Comparison of ENCODE assay signal across 9 mouse cellular contexts in the genomic region with DNA sequence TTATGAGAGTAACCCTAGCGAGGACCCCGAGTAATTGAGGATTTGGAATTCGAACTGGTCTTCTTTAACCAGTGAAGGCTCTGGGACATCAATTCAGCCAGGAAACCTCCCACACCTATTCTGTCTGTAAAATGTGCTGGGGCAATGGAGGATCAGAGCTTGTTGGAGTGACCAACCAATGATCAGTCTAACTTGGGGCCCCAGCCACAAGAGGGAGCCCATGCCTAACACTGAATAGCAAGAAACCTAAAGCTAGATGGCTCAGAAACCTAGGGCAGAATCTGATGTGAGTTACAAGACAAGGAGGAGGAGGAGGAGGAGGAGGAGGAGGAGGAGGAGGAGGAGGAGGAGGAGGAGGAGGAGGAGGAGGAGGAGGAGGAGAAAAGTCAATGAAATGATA.
DNase-seq lines count a peak whose midpoint lies in the region; ATAC-seq lines count a peak whose summit lies in the region.
"Had no signal": no experiment of that assay in that cellular context is flagged by ENCODE, and none has a peak within 500 bp of the region (broad histone marks: within the 10 kb centered on the region; RNA-seq: fewer than 3 reads in every experiment).

No protein-coding gene starts in this region.

- DNase-seq in hindbrain, embryonic 11.5 days (ENCODE audit: low spot score): peak; percentile 51
- DNase-seq in ZHBTc4 (ENCODE audit: low read depth, low spot score): peak; percentile 68
- DNase-seq in kidney, adult 18-20 months: peak; percentile 63
- peak; percentile 15 to 37 for DNase-seq in left cerebral cortex, postnatal 14 days (ENCODE audit: low spot score in 2 of 2)
- DNase-seq in right cerebral cortex, postnatal 25 days: peak; percentile 21

- no peak overlapping the region for H3K4me2 ChIP-seq in hindbrain, embryonic 11.5 days (replicated peaks; ENCODE audit: low read depth, low read length)
- H3K4me2 ChIP-seq in hindbrain, embryonic 12.5 days (replicated peaks): no peak overlapping the region
- H3K4me2 ChIP-seq: liver, embryonic 15.5 days had no signal

- WGBS in hindbrain, embryonic 11.5 days: 47% methylated on average over 3 of the region's 3 CpGs
- 47% methylated on average over 3 of the region's 3 CpGs for WGBS in hindbrain, embryonic 12.5 days

- intact Hi-C loops in left cerebral cortex, postnatal 14 days (cut with DNase I): no loop called here

- no peaks in the 10 kb centered on the region for H3K27me3 ChIP-seq in hindbrain, embryonic 11.5 days (ENCODE audit: control insufficient read depth, insufficient read depth, low read length)
- no peaks in the 10 kb centered on the region for H3K27me3 ChIP-seq in hindbrain, embryonic 12.5 days
- H3K27me3 ChIP-seq: liver, embryonic 15.5 days had no signal

- no peaks in the 10 kb centered on the region for H3K4me1 ChIP-seq in hindbrain, embryonic 11.5 days (replicated peaks; ENCODE audit: control insufficient read depth, insufficient read depth, low read length)
- H3K4me1 ChIP-seq in hindbrain, embryonic 12.5 days: no peaks in the 10 kb centered on the region
- H3K4me1 ChIP-seq: liver, embryonic 15.5 days had no signal

- no peak overlapping the region for H3K4me3 ChIP-seq in hindbrain, embryonic 11.5 days (ENCODE audit: low read depth, low read length)
- H3K4me3 ChIP-seq in hindbrain, embryonic 12.5 days: no peak overlapping the region
- H3K4me3 ChIP-seq: liver, embryonic 15.5 days had no signal

- ATAC-seq in hindbrain, embryonic 11.5 days (ENCODE audit: low FRiP score): peak; percentile 63; the same call in 1 of the 2 replicates
- ATAC-seq in hindbrain, embryonic 12.5 days (ENCODE audit: low FRiP score): no peak
- peak; percentile 95 for ATAC-seq in common myeloid progenitor, adult 5-6 weeks (replicated peaks; ENCODE audit: low read depth, poor library complexity, severe bottlenecking)
- ATAC-seq in CD4-positive, CD25-positive, alpha-beta regulatory T cell, adult 4 months: no peak

- no peak overlapping the region for H3K9ac ChIP-seq in hindbrain, embryonic 11.5 days (ENCODE audit: low read depth, low read length)
- no peak overlapping the region for H3K9ac ChIP-seq in hindbrain, embryonic 12.5 days
- H3K9ac ChIP-seq: liver, embryonic 15.5 days had no signal

- no peaks in the 10 kb centered on the region for H3K36me3 ChIP-seq in hindbrain, embryonic 11.5 days (ENCODE audit: control insufficient read depth, insufficient read depth, low read length)
- H3K36me3 ChIP-seq in hindbrain, embryonic 12.5 days: no peaks in the 10 kb centered on the region
- H3K36me3 ChIP-seq: liver, embryonic 15.5 days had no signal

- H3K9me3 ChIP-seq in hindbrain, embryonic 11.5 days (ENCODE audit: control insufficient read depth, low read length): no peaks in the 10 kb centered on the region
- H3K9me3 ChIP-seq in hindbrain, embryonic 12.5 days (replicated peaks): no peaks in the 10 kb centered on the region
- H3K9me3 ChIP-seq: liver, embryonic 15.5 days had no signal

- H3K27ac ChIP-seq in hindbrain, embryonic 11.5 days (ENCODE audit: low read depth, low read length): no peak overlapping the region
- no peak overlapping the region for H3K27ac ChIP-seq in hindbrain, embryonic 12.5 days
- H3K27ac ChIP-seq: liver, embryonic 15.5 days had no signal

Comparison
In these comparisons a context has a peak if more than half of its experiments do, and no peak if none do; other contexts are left out.
1. ATAC-seq: peak in hindbrain, embryonic 11.5 days (single experiment) and common myeloid progenitor, adult 5-6 weeks (single experiment); none in hindbrain, embryonic 12.5 days (single experiment) and CD4-positive, CD25-positive, alpha-beta regulatory T cell, adult 4 months (single experiment).
2. Peak in every context shown above with its lines, with median percentiles within 50 percentile points of each other: DNase-seq.